Mouse (Mus musculus): ENCODE data around the gene Lrrc74b.
"Not testable (repeated sequence)": the region's sequence is repeated elsewhere in the genome, so short reads cannot be mapped to it uniquely, and the experiment has no call there.

Gene Lrrc74b

GRCm38 (mm10) chr16:17552837-17553236 lies 8.2 kb downstream of the Lrrc74b start:
- no peak for DNase-seq (ENCODE audit: low read depth, low spot score)

GRCm38 (mm10) chr16:17542632-17543031 lies 18.4 kb downstream of the Lrrc74b start:
- no peak for DNase-seq (ENCODE audit: low read depth, low spot score)

- no peak for DNase-seq (ENCODE audit: low read depth, low spot score)
Observed at GRCm38 (mm10) chr16:17536584-17536983, 24.5 kb downstream of the Lrrc74b start.

- DNase-seq (ENCODE audit: low read depth, low spot score): peak; percentile 6
Observed at GRCm38 (mm10) chr16:17532676-17533329, 28.2 kb downstream of the Lrrc74b start.

- peak; percentile 56 for DNase-seq (ENCODE audit: low read depth, low spot score)
Observed at GRCm38 (mm10) chr16:17532271-17532670, 28.8 kb downstream of the Lrrc74b start.

GRCm38 (mm10) chr16:17530640-17531288 lies 30.3 kb downstream of the Lrrc74b start, which contains the start of gene Thap7:
Gene Thap7 (minus strand): TSS chr16:17531136.
- peak; percentile 98 for DNase-seq (ENCODE audit: low read depth, low spot score)

- DNase-seq (ENCODE audit: low read depth, low spot score): no peak
Observed at GRCm38 (mm10) chr16:17529981-17530586, 31.0 kb downstream of the Lrrc74b start.

GRCm38 (mm10) chr16:17528276-17528675 lies 32.8 kb downstream of the Lrrc74b start:
- DNase-seq (ENCODE audit: low read depth, low spot score): peak; percentile 30

GRCm38 (mm10) chr16:17527606-17528005 lies 33.4 kb downstream of the Lrrc74b start:
- DNase-seq (ENCODE audit: low read depth, low spot score): no peak

GRCm38 (mm10) chr16:17526223-17526622 lies 34.8 kb downstream of the Lrrc74b start:
- no peak for DNase-seq (ENCODE audit: low read depth, low spot score)

GRCm38 (mm10) chr16:17525524-17525923 lies 35.5 kb downstream of the Lrrc74b start:
- no peak for DNase-seq (ENCODE audit: low read depth, low spot score)

- DNase-seq (ENCODE audit: low read depth, low spot score): no peak
Observed at GRCm38 (mm10) chr16:17524156-17524555, 36.9 kb downstream of the Lrrc74b start.

GRCm38 (mm10) chr16:17518910-17519309 lies 42.1 kb downstream of the Lrrc74b start:
- DNase-seq (ENCODE audit: low read depth, low spot score): no peak

GRCm38 (mm10) chr16:17511431-17511830 lies 49.6 kb downstream of the Lrrc74b start:
- no peak for DNase-seq (ENCODE audit: low read depth, low spot score)

- DNase-seq (ENCODE audit: low read depth, low spot score): no peak
Observed at GRCm38 (mm10) chr16:17510686-17511085, 50.4 kb downstream of the Lrrc74b start.

GRCm38 (mm10) chr16:17510143-17510542 lies 50.9 kb downstream of the Lrrc74b start:
- DNase-seq (ENCODE audit: low read depth, low spot score): no peak

GRCm38 (mm10) chr16:17509240-17509597 lies 51.8 kb downstream of the Lrrc74b start:
- no peak for DNase-seq (ENCODE audit: low read depth, low spot score)

- peak; percentile 94 for DNase-seq (ENCODE audit: low read depth, low spot score)
Observed at GRCm38 (mm10) chr16:17508546-17509239, 52.4 kb downstream of the Lrrc74b start, which contains the start of gene Lztr1. Gene Lztr1 (plus strand): TSS chr16:17508688.

- DNase-seq (ENCODE audit: low read depth, low spot score): not testable (repeated sequence)
Observed at GRCm38 (mm10) chr16:17508031-17508430, 53.0 kb downstream of the Lrrc74b start.

GRCm38 (mm10) chr16:17507018-17507552 lies 54.0 kb downstream of the Lrrc74b start:
- DNase-seq (ENCODE audit: low read depth, low spot score): no peak

- DNase-seq (ENCODE audit: low read depth, low spot score): no peak
Observed at GRCm38 (mm10) chr16:17502681-17503080, 58.4 kb downstream of the Lrrc74b start.
